Mouse (Mus musculus) left cerebral cortex, adult 2 months (tissue): ENCODE measurements around the gene Dok5. TPM values are rescaled to one million over a fixed set of nuclear protein-coding genes. Genes with fewer than 3 reads are reported as not detected.

ENCODE experiments used
- DNase-seq, 2 experiments: peaks; one replicate each; pipeline ENCODE4 v3.0.0; 2021 to 2022; ENCODE audit warnings: low spot score in 2 of 2, mixed read lengths in 1 of 2; ENCODE audit errors: extremely low spot score in 1 of 2
- H3K27ac ChIP-seq: fragments of 200-600 bp; 2 replicates; pipeline ENCODE4 v1.8.1; 2022
- H3K4me3 ChIP-seq: fragments of 200-600 bp; 2 replicates; pipeline ENCODE4 v1.8.1; 2022
- CTCF ChIP-seq: fragments of 200-600 bp; IDR thresholded peaks from 2 replicates; pipeline ENCODE4 v1.8.1; 2022; ENCODE audit warnings: antibody characterized with exemption, mild to moderate bottlenecking, moderate library complexity
- intact Hi-C: fragments of 180-260 bp; cut with DNase I; formaldehyde crosslinking; loops from one replicate; pipeline ENCODE4 v1.15.1; 2025
- total RNA-seq, 2 experiments: library from RNA; stranded (reverse); gene quantifications; 2 replicates each; pipeline ENCODE4 v1.2.3; 2021

The Dok5 gene
- total RNA-seq, 2 experiments from 2014 or later: 30.8 to 32.8 TPM

DNA sequence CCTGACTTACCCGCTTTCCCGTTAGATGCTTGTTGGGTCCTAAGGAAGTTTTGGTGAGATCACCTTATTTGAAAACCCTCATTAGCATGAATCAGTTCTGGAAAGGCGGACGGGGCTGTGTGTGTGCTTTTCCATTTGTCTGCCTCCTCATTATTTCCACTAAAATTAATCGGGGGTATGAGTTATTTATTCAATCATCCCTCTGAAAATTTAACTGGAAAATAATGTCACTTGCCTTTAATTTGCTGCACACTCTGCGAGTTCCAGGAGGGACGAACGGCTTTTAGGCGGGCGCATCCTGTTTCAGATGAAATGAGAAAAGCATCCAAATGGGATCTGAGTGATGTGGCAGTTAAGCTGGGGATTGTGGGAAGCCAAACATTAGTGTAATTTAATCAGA is 113.9 kb downstream of the Dok5 start:
- no peak for DNase-seq
- intact Hi-C loops: loop anchor here (5.0 kb wide), 1 partner anchor 78 kb away; no protein-coding TSS in a partner anchor
- no peak overlapping the region for H3K27ac ChIP-seq
- TF ChIP-seq CTCF: no peak
- no peak overlapping the region for H3K4me3 ChIP-seq

DNA sequence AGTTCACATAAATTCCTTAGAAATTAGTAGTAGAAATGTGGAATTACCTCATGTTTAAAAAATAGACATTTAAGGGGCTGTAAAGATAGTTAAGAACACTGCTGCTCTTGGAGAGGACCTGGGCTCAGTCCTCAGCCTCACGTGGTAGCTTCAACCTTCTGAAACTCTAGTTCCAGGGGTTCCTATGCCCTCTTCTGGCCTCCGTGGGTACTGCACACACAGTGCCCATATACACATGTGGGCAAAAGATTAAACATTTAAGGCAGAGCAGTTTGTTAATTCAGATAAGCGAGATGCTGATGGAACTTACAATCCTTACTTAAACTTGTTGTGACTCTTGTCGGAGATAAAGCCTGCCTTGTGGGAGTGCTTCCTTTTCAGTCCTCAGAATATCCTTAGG is 118.5 kb downstream of the Dok5 start:
- Histone ChIP-seq H3K4me3 (no peak overlapping the region), H3K27ac (no peak overlapping the region)
- no peak for DNase-seq
- intact Hi-C loops: no loop called here
- TF ChIP-seq CTCF: peak; percentile 31

DNA sequence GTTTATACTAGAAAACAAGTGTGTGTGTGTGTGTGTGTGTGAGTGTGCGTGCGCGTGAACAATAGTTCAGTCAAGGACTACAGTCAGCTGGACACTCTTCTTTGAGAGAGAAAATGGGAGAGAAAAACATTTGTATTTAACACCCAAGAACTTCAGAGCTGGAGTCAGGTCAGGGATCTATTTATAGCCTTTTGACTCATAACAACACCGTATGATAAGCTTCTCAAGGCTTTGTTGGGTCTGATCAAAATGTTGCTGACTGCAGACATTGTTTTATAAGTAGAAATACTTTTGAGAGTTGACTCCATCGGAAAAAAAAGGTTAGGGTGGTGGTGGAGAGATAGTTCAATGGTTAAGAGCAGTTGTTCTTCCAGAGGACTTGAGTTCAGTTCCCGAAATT is 120.7 kb downstream of the Dok5 start:
- no peak for DNase-seq
- no peak overlapping the region for H3K27ac ChIP-seq
- TF ChIP-seq CTCF: no peak
- intact Hi-C loops: no loop called here
- no peak overlapping the region for H3K4me3 ChIP-seq

DNA sequence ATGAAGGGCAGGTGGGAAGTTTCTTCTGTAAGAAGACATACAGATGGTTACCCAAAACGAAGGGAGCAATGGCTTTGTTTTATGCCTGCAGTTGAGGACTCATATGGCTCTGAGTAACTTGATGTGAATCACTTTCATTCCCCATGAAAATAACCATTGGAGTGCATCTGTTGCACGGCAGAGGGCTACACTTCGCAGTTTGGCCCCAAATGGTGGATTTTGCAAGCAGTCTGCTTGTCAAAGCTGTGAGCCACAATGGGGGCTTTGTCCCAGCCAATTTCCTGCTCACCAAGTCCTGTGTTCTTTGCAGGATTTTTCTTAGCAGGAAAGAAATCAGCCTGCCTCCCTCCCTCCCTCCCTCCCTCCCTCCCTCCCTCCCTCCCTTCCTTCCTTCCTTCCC is 123.6 kb downstream of the Dok5 start:
- Histone ChIP-seq H3K4me3 (no peak overlapping the region), H3K27ac (no peak overlapping the region)
- intact Hi-C loops: no loop called here
- TF ChIP-seq CTCF: no peak; the same call in 1 of the 2 replicates
- no peak for DNase-seq

- no peak for TF ChIP-seq CTCF
- no peak for DNase-seq
- intact Hi-C loops: no loop called here
- H3K4me3 ChIP-seq: no peak overlapping the region
- H3K27ac ChIP-seq: no peak overlapping the region
Observed at GRCm38 (mm10) chr2:170856085-170856484, 124.5 kb downstream of the Dok5 start.

DNA sequence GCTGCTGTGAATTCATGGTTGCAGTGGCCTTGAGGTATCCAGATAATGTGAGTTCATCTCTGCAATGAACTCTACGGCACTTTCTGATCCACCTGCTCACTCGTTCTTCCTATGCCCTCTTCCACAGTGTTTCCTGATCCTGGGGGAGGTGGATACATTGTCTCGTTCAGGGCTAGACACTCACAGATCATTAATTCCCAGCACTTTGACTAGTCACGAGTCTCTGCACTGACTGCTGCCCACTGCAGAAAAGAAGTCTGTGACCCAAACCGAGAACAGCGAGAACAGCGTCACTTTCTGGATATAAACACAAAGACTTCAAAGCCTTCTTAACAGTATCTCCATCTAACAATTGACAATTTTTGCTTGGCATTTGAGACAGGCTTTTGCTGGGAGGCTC is 125.9 kb downstream of the Dok5 start:
- no peak for TF ChIP-seq CTCF
- Histone ChIP-seq H3K27ac (no peak overlapping the region), H3K4me3 (no peak overlapping the region)
- no peak for DNase-seq
- intact Hi-C loops: no loop called here

GRCm38 (mm10) chr2:170858640-170859039 is 127.0 kb downstream of the Dok5 start:
- intact Hi-C loops: no loop called here
- no peak for TF ChIP-seq CTCF
- H3K4me3 ChIP-seq: no peak overlapping the region
- H3K27ac ChIP-seq: no peak overlapping the region
- no peak for DNase-seq

DNA sequence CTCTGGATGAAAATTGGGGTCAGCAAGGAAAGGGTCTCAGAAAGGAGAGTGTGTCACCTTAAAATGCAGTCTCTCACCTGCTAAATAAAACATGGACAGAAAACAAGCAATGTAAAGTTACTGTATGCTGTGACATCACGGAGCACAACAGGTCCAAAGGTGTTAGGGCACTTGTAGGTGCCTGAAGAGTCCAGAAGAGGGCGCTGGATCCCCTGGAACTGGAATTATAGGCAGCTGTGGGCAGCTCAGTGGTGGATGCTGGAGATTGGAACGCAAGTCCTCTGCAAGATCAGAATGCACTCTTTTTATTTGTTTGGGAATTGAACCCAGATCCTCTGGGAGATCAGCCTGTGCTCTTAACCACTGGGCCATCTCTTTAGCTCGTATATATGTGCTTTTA is 129.0 kb downstream of the Dok5 start:
- H3K4me3 ChIP-seq: no peak overlapping the region
- no peak overlapping the region for H3K27ac ChIP-seq
- no peak for DNase-seq
- peak; percentile 56 for TF ChIP-seq CTCF
- intact Hi-C loops: no loop called here

GRCm38 (mm10) chr2:170862799-170863198 is 131.2 kb downstream of the Dok5 start:
- intact Hi-C loops: no loop called here
- no peak for DNase-seq
- no peak for TF ChIP-seq CTCF
- H3K27ac ChIP-seq: no peak overlapping the region
- H3K4me3 ChIP-seq: no peak overlapping the region

GRCm38 (mm10) chr2:170863201-170863600 is 131.6 kb downstream of the Dok5 start:
- Histone ChIP-seq H3K27ac (no peak overlapping the region), H3K4me3 (no peak overlapping the region)
- TF ChIP-seq CTCF: no peak
- intact Hi-C loops: no loop called here
- DNase-seq: no peak

- TF ChIP-seq CTCF: peak; percentile 54
- no peak overlapping the region for H3K27ac ChIP-seq
- no peak overlapping the region for H3K4me3 ChIP-seq
- intact Hi-C loops: no loop called here
- DNase-seq: no peak
Observed at GRCm38 (mm10) chr2:170864043-170864442, 132.4 kb downstream of the Dok5 start.

DNA sequence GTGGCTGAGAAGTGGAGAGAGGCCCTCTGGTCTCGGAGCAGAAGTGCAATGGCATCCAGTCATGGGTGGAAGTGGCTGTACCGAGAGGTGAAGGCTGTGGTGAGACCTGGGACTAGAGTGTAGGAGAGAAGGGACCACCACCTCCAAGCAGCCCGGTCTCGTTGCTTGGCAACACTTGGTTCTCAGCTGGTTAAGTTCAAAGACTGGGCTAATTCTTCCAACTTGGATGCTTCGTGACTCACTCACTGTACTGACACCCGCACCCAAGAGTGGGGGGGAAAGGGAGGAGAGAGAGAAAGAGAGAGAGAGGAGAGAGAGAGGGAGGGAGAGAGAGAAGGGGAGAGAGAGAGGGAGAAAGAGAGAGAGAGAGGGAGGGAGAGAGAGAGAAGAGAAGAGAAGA is 133.2 kb downstream of the Dok5 start:
- no peak for TF ChIP-seq CTCF
- H3K27ac ChIP-seq: no peak overlapping the region
- intact Hi-C loops: no loop called here
- H3K4me3 ChIP-seq: no peak overlapping the region
- no peak for DNase-seq

GRCm38 (mm10) chr2:170870566-170870965 is 139.0 kb downstream of the Dok5 start:
- intact Hi-C loops: no loop called here
- Histone ChIP-seq H3K4me3 (no peak overlapping the region), H3K27ac (no peak overlapping the region)
- no peak for DNase-seq
- TF ChIP-seq CTCF: no peak

DNA sequence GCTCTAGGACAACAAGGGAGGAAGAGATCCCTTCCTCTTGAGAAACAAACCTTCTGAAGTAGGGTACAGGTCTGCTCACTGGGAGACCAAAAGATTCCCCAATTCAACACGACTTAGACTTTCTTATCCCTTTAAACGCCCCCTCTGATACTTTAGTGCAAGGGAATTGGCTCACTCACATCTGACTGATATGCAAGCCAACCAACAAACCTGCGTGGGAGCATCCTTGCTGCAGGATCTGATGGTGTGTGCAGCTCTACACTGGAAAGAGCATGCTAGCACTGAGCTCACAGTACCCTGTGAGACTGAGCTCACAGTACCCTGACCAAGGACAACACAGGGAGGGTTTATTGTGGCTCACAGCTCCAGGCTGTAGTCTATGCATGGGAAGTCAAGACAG is 139.9 kb downstream of the Dok5 start:
- TF ChIP-seq CTCF: no peak
- no peak overlapping the region for H3K4me3 ChIP-seq
- no peak for DNase-seq

More for the DNA sequence above, 139.9 kb downstream of the Dok5 start:
- H3K27ac ChIP-seq: no peak overlapping the region
- intact Hi-C loops: no loop called here
